Mouse (Mus musculus) Patski (cell line): Measurements from ENCODE around the gene Higd1a. TPM values are rescaled to one million over a fixed set of nuclear protein-coding genes. Genes with fewer than 3 reads are reported as not detected.

Source experiments
- ATAC-seq: fragments of 100-300 bp; one replicate; pipeline ENCODE4 v1.8.0; 2021
- CTCF ChIA-PET: fragments of 350-600 bp; sonication (Branson Sonifier 250); formaldehyde crosslinking; loops from one replicate; lab custom pipeline; 2022; ENCODE audit warnings: inconsistent platforms; lab: Charles Lee
- POLR2A ChIA-PET: fragments of 350-600 bp; sonication (Branson Sonifier 250); formaldehyde crosslinking; loops from one replicate; lab custom pipeline; 2022; ENCODE audit warnings: antibody characterized with exemption, inconsistent platforms; lab: Charles Lee
- DNase-seq: peaks from one replicate; pipeline ENCODE4 v3.0.0-alpha.2; 2011; ENCODE audit warnings: low read depth, low spot score
- H3K27me3 ChIP-seq: fragments of 371-371 bp; one replicate; pipeline ENCODE4 v1.5.1; 2021
- CTCF ChIP-seq: fragments of 100-300 bp; IDR thresholded peaks from one replicate; pipeline ENCODE4 v1.5.1; 2021
- in situ Hi-C: fragments of 300-500 bp; cut with MboI; formaldehyde crosslinking; loops from 3 replicates; pipeline ENCODE4 v1.11.1; 2018; ENCODE audit warnings: low pct_unique_long_range_greater_than_20kb, mixed read lengths
- polyA plus RNA-seq: library from polyadenylated mRNA; unstranded; gene quantifications from one replicate; pipeline ENCODE4 v1.2.3, GENCODE M21; 2021

Gene Higd1a
- polyA plus RNA-seq, 1 experiment from 2014 or later: 108 TPM

DNA sequence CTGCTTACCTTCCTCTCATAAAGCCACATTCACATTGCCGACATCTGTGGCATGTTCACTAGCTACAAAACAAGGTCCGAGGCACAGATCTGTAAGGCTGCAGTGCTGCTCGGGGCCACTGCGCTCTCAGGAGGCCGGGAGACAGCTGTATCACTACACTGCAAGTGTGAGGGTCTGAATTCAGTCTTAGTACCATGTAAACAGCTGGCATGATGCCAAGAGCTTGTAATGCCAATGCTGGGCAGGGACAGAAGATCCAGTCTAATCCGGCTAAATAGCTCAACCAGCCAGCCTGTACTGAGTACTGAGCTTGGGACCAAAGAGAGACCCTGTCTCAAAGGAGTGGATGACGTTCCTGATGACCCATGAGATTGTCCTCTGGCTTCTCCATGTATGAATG, 34.2 kb downstream of the Higd1a start:
- ChIA-PET POLR2A (interaction anchor here (0.6 kb wide), 1 partner anchor 436 kb away, joined by 4 read pairs; no protein-coding TSS in a partner anchor), CTCF (interaction anchor here (1.5 kb wide), 1 partner anchor 21 kb away, joined by 4 read pairs; no protein-coding TSS in a partner anchor)
- no peaks in the 10 kb centered on the region for H3K27me3 ChIP-seq
- ATAC-seq (no peak), DNase-seq (no peak)
- no peak for TF ChIP-seq CTCF
- in situ Hi-C loops: loop anchor here (5.0 kb wide), 1 partner anchor 57 kb away; no protein-coding TSS in a partner anchor

DNA sequence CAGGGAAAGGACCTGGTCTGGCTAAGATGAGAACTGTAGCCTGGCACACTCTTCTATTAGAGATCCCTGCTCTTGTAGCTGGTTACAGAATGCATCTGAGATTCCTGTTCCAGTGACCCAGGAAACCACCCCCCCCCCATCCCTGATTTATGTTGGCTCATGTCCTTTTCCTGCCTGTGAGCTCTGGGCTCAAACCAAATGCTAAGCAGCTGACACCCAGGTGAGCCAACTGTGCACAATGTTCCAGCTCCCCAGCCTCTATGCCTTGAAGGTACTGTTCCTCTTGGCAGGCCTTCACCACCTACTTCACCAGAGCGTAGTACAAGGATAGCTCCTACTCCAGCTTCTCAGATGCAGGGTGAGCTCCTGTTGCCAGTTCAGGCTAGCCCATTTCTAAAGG, 35.1 kb downstream of the Higd1a start:
- in situ Hi-C loops: loop anchor here (5.0 kb wide), 1 partner anchor 56 kb away; no protein-coding TSS in a partner anchor
- DNase-seq (no peak), ATAC-seq (no peak)
- no peak for TF ChIP-seq CTCF
- POLR2A ChIA-PET: interaction anchor here (0.6 to 1.5 kb wide), 4 partner anchors 9 to 438 kb away, joined by 3 to 4 read pairs (median 4); no protein-coding TSS in a partner anchor
- CTCF ChIA-PET: interaction anchor here (0.9 to 2.0 kb wide), 4 partner anchors 8 to 58 kb away, joined by 3 to 5 read pairs (median 4); partner anchors contain the start of gene Klhl40
- no peaks in the 10 kb centered on the region for H3K27me3 ChIP-seq

DNA sequence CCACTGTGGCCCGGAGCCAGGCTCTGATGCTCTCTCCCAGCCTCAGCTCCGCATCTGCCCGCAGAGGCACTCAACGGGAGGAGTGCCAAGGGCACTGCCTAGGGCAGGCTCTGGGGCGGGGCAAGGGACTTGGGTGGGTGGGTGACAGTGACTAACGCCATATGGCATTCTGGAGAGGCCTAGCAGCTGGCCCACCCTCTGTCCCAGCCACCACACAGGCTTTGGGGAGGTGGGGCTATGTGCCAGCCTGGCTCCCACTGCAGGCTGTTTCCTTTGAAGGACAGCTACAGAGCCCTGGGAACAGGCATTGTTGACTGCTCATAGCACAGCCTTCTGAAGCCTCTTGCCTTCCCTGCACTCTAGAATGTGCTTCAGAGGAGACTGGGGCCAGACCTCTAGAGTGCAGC, 35.6 kb downstream of the Higd1a start:
- no peak for DNase-seq
- TF ChIP-seq CTCF: no peak

GRCm38 (mm10) chr9:121820765-121821164, 37.4 kb downstream of the Higd1a start:
- ATAC-seq: no peak
- ChIA-PET CTCF (interaction anchor here (1.5 kb wide), 1 partner anchor 10 kb away, joined by 4 read pairs; no protein-coding TSS in a partner anchor), POLR2A (no interaction called here)
- no peaks in the 10 kb centered on the region for H3K27me3 ChIP-seq
- in situ Hi-C loops: loop anchor here (5.0 kb wide), 1 partner anchor 53 kb away; no protein-coding TSS in a partner anchor
- no peak for TF ChIP-seq CTCF
- DNase-seq: no peak

More for the DNA sequence above, 35.6 kb downstream of the Higd1a start:
- POLR2A ChIA-PET: interaction anchor here (1.2 to 1.5 kb wide), 2 partner anchors 8 to 62 kb away, joined by 4 read pairs; no protein-coding TSS in a partner anchor
- ATAC-seq: no peak
- CTCF ChIA-PET: interaction anchor here (0.9 to 2.0 kb wide), 3 partner anchors 9 to 58 kb away, joined by 3 to 5 read pairs (median 3); partner anchors contain the start of gene Klhl40
- in situ Hi-C loops: loop anchor here (5.0 kb wide), 1 partner anchor 55 kb away; no protein-coding TSS in a partner anchor
- H3K27me3 ChIP-seq: no peaks in the 10 kb centered on the region

- CTCF ChIA-PET: interaction anchor here (1.5 kb wide), 1 partner anchor 11 kb away, joined by 4 read pairs; no protein-coding TSS in a partner anchor
Observed at GRCm38 (mm10) chr9:121819771-121820471, 38.2 kb downstream of the Higd1a start.

GRCm38 (mm10) chr9:121819073-121819770, 38.9 kb downstream of the Higd1a start:
- POLR2A ChIA-PET: no interaction called here
- CTCF ChIA-PET: interaction anchor here (1.5 to 1.6 kb wide), 2 partner anchors 12 to 15 kb away, joined by 3 to 4 read pairs; no protein-coding TSS in a partner anchor
- TF ChIP-seq CTCF: no peak
- in situ Hi-C loops: no loop called here
- no peaks in the 10 kb centered on the region for H3K27me3 ChIP-seq
- no peak for DNase-seq
- no peak for ATAC-seq

More at GRCm38 (mm10) chr9:121819771-121820471, 38.2 kb downstream of the Higd1a start:
- in situ Hi-C loops: loop anchor here (5.0 kb wide), 1 partner anchor 53 kb away; no protein-coding TSS in a partner anchor
- ATAC-seq (no peak), DNase-seq (no peak)
- H3K27me3 ChIP-seq: no peaks in the 10 kb centered on the region
- POLR2A ChIA-PET: interaction anchor here (0.5 kb wide), 1 partner anchor 101 kb away, joined by 3 read pairs; no protein-coding TSS in a partner anchor
- TF ChIP-seq CTCF: no peak

GRCm38 (mm10) chr9:121815183-121815582, 43.0 kb downstream of the Higd1a start:
- ATAC-seq (no peak), DNase-seq (no peak)
- ChIA-PET CTCF (interaction anchor here (1.7 kb wide), 1 partner anchor 32 kb away, joined by 4 read pairs; no protein-coding TSS in a partner anchor), POLR2A (no interaction called here)
- no peak for TF ChIP-seq CTCF
- H3K27me3 ChIP-seq: no peaks in the 10 kb centered on the region
- in situ Hi-C loops: no loop called here

GRCm38 (mm10) chr9:121810081-121810821, 47.9 kb downstream of the Higd1a start:
- DNase-seq: no peak
- ChIA-PET POLR2A (interaction anchor here (0.6 kb wide), 1 partner anchor 36 kb away, joined by 3 read pairs; no protein-coding TSS in a partner anchor), CTCF (interaction anchor here (1.5 kb wide), 1 partner anchor 38 kb away, joined by 3 read pairs; no protein-coding TSS in a partner anchor)
- no peaks in the 10 kb centered on the region for H3K27me3 ChIP-seq
- no peak for ATAC-seq
- TF ChIP-seq CTCF: no peak
- in situ Hi-C loops: no loop called here

DNA sequence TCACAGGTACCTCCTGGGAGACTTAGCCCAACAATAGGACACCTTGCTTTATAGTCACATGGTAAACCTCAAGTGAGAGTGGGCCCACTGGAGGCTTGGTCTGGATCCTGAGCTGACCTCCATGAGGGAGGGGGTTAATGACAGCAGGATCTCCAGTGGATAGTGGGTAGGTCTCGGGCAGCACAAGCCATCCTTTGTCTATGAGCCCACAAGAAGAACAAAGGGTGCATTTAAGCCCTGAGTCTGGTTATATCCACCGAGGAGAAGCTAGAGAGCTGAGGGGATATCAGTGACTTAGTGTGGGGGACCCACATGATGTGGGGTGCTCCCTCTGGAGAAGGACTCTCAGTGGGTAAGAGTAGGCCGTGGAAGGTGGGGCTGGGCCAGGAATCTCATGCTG, 49.7 kb downstream of the Higd1a start:
- DNase-seq: no peak
- POLR2A ChIA-PET: no interaction called here
- CTCF ChIA-PET: no interaction called here
- no peak for TF ChIP-seq CTCF
- H3K27me3 ChIP-seq: no peaks in the 10 kb centered on the region
- in situ Hi-C loops: no loop called here
- ATAC-seq: no peak
